Mouse (Mus musculus) brain, embryonic 14.5 days (tissue): ENCODE measurements around the gene Eif3m.

Source experiments
- CTCF ChIP-seq: fragments of 200-500 bp; IDR thresholded peaks from 2 replicates; pipeline ENCODE4 v1.5.1; 2012; ENCODE audit warnings: inconsistent platforms, mild to moderate bottlenecking, moderate library complexity, borderline replicate concordance; ENCODE audit not compliant: insufficient read depth, insufficient read length; ENCODE audit errors: extremely low read depth
- POLR2A ChIP-seq: fragments of 200-500 bp; IDR thresholded peaks from 2 replicates; pipeline ENCODE4 v1.6.1; 2012; ENCODE audit warnings: mild to moderate bottlenecking, inconsistent platforms, borderline replicate concordance; ENCODE audit not compliant: poor library complexity, insufficient read depth, insufficient read length, severe bottlenecking; ENCODE audit errors: extremely low read depth

- no peak for TF ChIP-seq CTCF
- no peak for TF ChIP-seq POLR2A
Observed at GRCm38 (mm10) chr2:105048301-105048700, 31.4 kb upstream of the Eif3m start.
